Mouse (Mus musculus) stomach, postnatal 0 days (tissue): ENCODE measurements around the gene Calm2. TPM values are rescaled to one million over a fixed set of nuclear protein-coding genes. Genes with fewer than 3 reads are reported as not detected.

ENCODE experiments used
- ATAC-seq: fragments of 200-750 bp; cut with Nextera tagmentation; 2 replicates; pipeline ENCODE4 v1.8.0; 2017; ENCODE audit not compliant: low FRiP score, low TSS enrichment
- DNase-seq: peaks from one replicate; pipeline ENCODE4 v3.0.0-alpha.2; 2016; ENCODE audit warnings: low spot score
- H3K27ac ChIP-seq: fragments of 300-500 bp; sonication (generic); replicated peaks from 2 replicates; pipeline ENCODE4 v1.5.1; 2014; ENCODE audit warnings: mild to moderate bottlenecking, control low read depth
- H3K27me3 ChIP-seq: fragments of 300-500 bp; sonication (generic); 2 replicates; pipeline ENCODE4 v1.6.1; 2014; ENCODE audit warnings: low read length; ENCODE audit not compliant: control insufficient read depth, insufficient read depth
- H3K36me3 ChIP-seq: fragments of 300-500 bp; sonication (generic); 2 replicates; pipeline ENCODE4 v1.6.1; 2014; ENCODE audit warnings: low read length, mixed read lengths; ENCODE audit not compliant: control insufficient read depth, insufficient read depth
- H3K4me1 ChIP-seq: fragments of 300-500 bp; sonication (generic); replicated peaks from 2 replicates; pipeline ENCODE4 v1.6.1; 2014; ENCODE audit warnings: antibody characterized with exemption; ENCODE audit not compliant: control insufficient read depth, insufficient read depth
- H3K4me2 ChIP-seq: fragments of 300-500 bp; sonication (generic); replicated peaks from 2 replicates; pipeline ENCODE4 v1.6.1; 2014; ENCODE audit warnings: low read depth, mild to moderate bottlenecking, control low read depth, moderate library complexity
- H3K4me3 ChIP-seq: fragments of 300-500 bp; sonication (generic); 2 replicates; pipeline ENCODE4 v1.5.1; 2014; ENCODE audit warnings: low read depth, low read length, control low read depth
- H3K9ac ChIP-seq: fragments of 300-500 bp; sonication (generic); 2 replicates; pipeline ENCODE4 v1.6.1; 2014; ENCODE audit warnings: mild to moderate bottlenecking, low read length, control low read depth, mixed read lengths
- H3K9me3 ChIP-seq: fragments of 300-500 bp; sonication (generic); 2 replicates; pipeline ENCODE4 v1.6.1; 2016; ENCODE audit warnings: low read length; ENCODE audit not compliant: control insufficient read depth
- CTCF ChIP-seq: IDR thresholded peaks from 2 replicates; pipeline ENCODE4 v1.5.1; 2016; ENCODE audit warnings: antibody characterized with exemption, low read depth, mild to moderate bottlenecking, moderate library complexity
- EP300 ChIP-seq: optimal IDR thresholded peaks from 2 replicates; pipeline ENCODE3; 2016; ENCODE audit warnings: antibody characterized with exemption
- WGBS: fragments of 180-500 bp; shearing (Covaris S2); extraction: QIAGEN DNeasy Blood & Tissue Kit; methylation state at CpG from one replicate; pipeline ENCODE4 v1.1.7; 2014; 5-methylcytosine and 5-hydroxymethylcytosine counted together
- polyA plus RNA-seq: library from polyadenylated mRNA; unstranded; fragments of >200 nt; fragmentation: Nextera tagmentation; extraction: Ambion mirVana; gene quantifications from 2 replicates; pipeline ENCODE4 v1.2.1, GENCODE M21; 2015

Gene Calm2
- 781 and 848 TPM in 2 replicates for polyA plus RNA-seq

DNA sequence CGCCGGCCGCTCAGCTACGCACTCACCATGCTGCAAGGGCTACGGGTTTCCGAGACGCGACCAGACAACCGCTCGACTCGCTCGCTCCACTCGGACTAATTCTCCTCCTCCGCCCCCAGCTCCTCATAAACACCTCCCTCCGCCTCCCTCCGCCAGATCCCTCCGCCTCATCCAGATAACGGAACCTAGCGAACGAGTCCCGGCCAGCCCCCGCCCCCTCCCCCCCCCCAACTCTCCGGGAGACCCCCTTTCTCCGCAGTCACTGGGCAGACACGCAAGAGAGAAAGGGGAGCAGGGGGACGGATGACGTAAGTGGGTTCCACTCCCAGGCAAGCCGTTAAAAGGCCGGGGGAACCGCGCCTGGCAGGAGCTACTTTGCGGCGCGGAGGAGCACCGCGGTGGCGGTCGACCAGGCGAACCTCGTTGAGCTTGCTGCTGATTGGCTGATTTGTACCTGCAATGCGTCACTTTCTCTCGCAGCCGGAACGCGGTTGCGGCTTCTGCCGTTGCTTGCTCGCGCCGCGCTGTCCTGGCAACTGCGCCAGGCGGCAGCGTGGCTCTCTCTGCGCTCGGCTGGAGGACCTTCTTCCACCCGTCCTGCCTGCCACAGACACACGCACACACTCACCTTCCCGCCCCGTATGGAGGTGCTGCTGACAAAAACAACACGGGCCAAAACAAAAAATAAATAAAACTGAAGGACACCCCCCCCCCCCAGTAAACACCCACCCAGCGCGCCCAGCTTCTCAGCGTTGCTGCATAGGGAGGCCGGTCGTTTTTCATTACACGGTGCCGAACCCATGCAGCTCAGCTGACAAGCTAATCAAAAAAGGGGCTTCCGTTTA is at the start of gene Calm2:
Gene Calm2, minus strand, starts transcription at position 169 of the 845 bp plus-strand sequence.
- ATAC-seq: peak; percentile 92
- TF ChIP-seq CTCF (peak; percentile 62), EP300 (no peak)
- Histone ChIP-seq H3K36me3 (0 out of 2 replicates have a peak, but pooled peaks cover 2% of the 10 kb centered on the region), H3K27me3 (no peaks in the 10 kb centered on the region), H3K4me3 (peak within 1 kb of the TSS; percentile 97), H3K9me3 (no peaks in the 10 kb centered on the region), H3K27ac (peak within 1 kb of the TSS; percentile 96), H3K9ac (peak within 1 kb of the TSS; percentile 96), H3K4me2 (peak within 1 kb of the TSS; percentile 78), H3K4me1 (no peaks in the 10 kb centered on the region; the same call in 1 of the 2 replicates)
- WGBS: under 1% methylated on average over 66 of the region's 69 CpGs
- peak; percentile 97 for DNase-seq

- H3K4me2 ChIP-seq: no peak overlapping the region
- H3K27me3 ChIP-seq: no peaks in the 10 kb centered on the region
- WGBS: 89% methylated on average over 4 of the region's 4 CpGs
- DNase-seq (no peak), ATAC-seq (peak; percentile 60; the same call in 1 of the 2 replicates)
- no peaks in the 10 kb centered on the region for H3K4me1 ChIP-seq
- H3K9me3 ChIP-seq: no peaks in the 10 kb centered on the region
- H3K4me3 ChIP-seq: no peak overlapping the region
- no peaks in the 10 kb centered on the region for H3K36me3 ChIP-seq
- no peak overlapping the region for H3K27ac ChIP-seq
- no peak overlapping the region for H3K9ac ChIP-seq
- TF ChIP-seq CTCF: no peak
- no peak for TF ChIP-seq EP300
Observed at GRCm38 (mm10) chr17:87495504-87495903, 48.8 kb upstream of the Calm2 start.

GRCm38 (mm10) chr17:87494310-87494709 is 47.6 kb upstream of the Calm2 start:
- Histone ChIP-seq H3K9ac (no peak overlapping the region), H3K4me1 (no peaks in the 10 kb centered on the region; the same call in 1 of the 2 replicates), H3K27ac (no peak overlapping the region), H3K27me3 (no peaks in the 10 kb centered on the region), H3K4me2 (no peak overlapping the region), H3K4me3 (no peak overlapping the region), H3K36me3 (no peaks in the 10 kb centered on the region), H3K9me3 (no peaks in the 10 kb centered on the region)
- WGBS: 91% methylated on average over 4 of the region's 4 CpGs
- DNase-seq (no peak), ATAC-seq (no peak)
- TF ChIP-seq CTCF: no peak
- no peak for TF ChIP-seq EP300

DNA sequence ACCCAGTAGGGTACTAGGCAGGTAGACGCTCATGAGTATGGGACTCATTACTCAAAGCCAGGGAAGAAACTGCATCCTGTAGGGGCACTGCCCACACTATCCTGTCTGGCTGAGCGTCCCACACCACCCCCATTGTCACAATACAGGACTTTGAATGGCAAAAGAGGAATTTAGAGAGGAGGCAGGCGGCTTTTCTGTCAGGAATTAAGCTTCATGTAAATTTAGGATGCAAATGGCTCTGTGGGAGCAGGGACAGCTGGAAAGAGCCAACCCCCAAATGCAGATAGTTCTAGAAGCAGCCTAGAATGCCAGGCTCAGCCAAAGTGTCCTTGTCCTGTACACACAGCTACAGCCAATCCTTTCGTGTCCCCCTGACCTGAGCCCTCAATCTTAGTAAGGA is 45.6 kb upstream of the Calm2 start:
- Histone ChIP-seq H3K4me1 (no peaks in the 10 kb centered on the region; the same call in 1 of the 2 replicates), H3K4me3 (no peak overlapping the region), H3K27ac (no peak overlapping the region), H3K4me2 (no peak overlapping the region), H3K27me3 (no peaks in the 10 kb centered on the region), H3K9ac (no peak overlapping the region), H3K9me3 (no peaks in the 10 kb centered on the region), H3K36me3 (no peaks in the 10 kb centered on the region)
- ATAC-seq (no peak), DNase-seq (no peak)
- 75% methylated on average over 4 of the region's 4 CpGs for whole genome bisulfite sequencing
- no peak for TF ChIP-seq EP300

DNA sequence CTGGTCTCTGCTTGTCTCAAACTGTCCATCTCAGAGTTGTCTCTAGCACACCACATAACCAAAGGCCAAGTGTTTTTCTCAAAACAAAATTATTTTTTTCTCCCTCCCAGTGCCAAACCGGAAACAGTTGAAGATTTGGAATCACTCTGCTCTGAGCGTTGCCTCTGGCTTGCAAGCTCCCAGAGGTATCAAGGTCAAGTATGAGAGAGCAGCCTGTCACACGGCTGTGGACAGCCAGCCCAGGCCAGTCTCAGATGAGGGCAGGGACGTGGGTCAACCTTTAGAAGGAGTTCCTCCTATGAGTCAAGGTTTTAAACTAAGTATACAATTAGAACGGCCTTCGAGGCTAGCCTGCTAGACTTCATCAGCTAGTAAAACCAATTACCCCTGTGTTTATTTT is 43.6 kb upstream of the Calm2 start:
- H3K4me3 ChIP-seq: no peak overlapping the region
- no peaks in the 10 kb centered on the region; the same call in 1 of the 2 replicates for H3K4me1 ChIP-seq
- 33% methylated on average over 6 of the region's 6 CpGs for WGBS
- H3K9me3 ChIP-seq: no peaks in the 10 kb centered on the region
- no peak overlapping the region for H3K27ac ChIP-seq
- H3K9ac ChIP-seq: no peak overlapping the region
- TF ChIP-seq EP300 (no peak), CTCF (no peak)
- no peaks in the 10 kb centered on the region for H3K27me3 ChIP-seq
- DNase-seq (peak; percentile 43), ATAC-seq (peak; percentile 90)
- H3K4me2 ChIP-seq: no peak overlapping the region
- H3K36me3 ChIP-seq: no peaks in the 10 kb centered on the region

DNA sequence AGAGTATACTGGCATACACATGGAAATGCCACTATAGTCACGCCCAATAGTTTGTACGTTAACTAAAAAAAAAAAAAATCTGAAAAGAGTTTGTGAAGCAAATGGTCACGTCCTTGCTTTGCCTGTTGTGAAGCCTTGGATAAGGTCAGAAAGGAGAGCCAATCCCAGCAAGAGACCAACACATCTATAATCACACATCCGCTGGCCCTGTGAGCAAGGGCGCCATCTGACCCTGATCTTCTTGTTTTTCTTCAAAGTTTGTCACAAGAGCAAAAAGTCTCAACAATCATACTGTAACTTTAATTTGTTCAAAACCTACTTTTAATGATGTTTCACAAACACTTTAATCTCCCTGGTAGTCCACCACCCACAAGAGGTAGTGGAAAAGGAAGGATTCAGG is 39.0 kb upstream of the Calm2 start:
- no peaks in the 10 kb centered on the region for H3K9me3 ChIP-seq
- no peak overlapping the region for H3K4me3 ChIP-seq
- H3K27me3 ChIP-seq: no peaks in the 10 kb centered on the region
- H3K36me3 ChIP-seq: no peaks in the 10 kb centered on the region
- DNase-seq: no peak
- H3K4me2 ChIP-seq: no peak overlapping the region
- 87% methylated on average over 5 of the region's 5 CpGs for WGBS
- no peak overlapping the region for H3K27ac ChIP-seq
- TF ChIP-seq EP300: no peak
- TF ChIP-seq CTCF: no peak
- H3K9ac ChIP-seq: no peak overlapping the region
- ATAC-seq: no peak
- no peaks in the 10 kb centered on the region; the same call in 1 of the 2 replicates for H3K4me1 ChIP-seq
